Mouse (Mus musculus) cerebellum, postnatal 14 days (tissue): ENCODE results near the gene Zbp1.

Experiments used
- DNase-seq, 2 experiments: peaks; one replicate each; pipeline ENCODE4 v3.0.0; 2021; ENCODE audit warnings: mixed read lengths in 2 of 2

The Zbp1 gene

DNA sequence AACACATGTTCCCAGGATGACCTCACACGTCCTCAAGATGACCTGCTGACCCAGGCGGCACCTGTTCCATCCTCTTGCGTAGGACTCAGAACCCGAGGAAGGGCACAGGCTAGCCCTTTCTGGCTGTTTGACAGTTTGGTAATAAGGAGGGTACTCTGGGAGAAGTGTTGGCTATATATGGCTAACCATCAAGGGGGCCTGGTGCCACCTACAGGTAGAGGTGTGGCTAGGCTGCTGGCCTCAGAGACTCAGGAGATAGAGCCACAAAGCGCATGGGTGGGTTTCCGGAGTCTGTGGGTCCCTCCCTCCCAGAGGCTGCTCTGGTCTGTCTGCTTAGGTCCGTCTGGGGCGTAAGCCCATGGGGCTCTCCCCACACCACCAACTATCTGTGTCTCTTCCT lies 28.0 kb upstream of the Zbp1 start:
- no peak for DNase-seq

DNA sequence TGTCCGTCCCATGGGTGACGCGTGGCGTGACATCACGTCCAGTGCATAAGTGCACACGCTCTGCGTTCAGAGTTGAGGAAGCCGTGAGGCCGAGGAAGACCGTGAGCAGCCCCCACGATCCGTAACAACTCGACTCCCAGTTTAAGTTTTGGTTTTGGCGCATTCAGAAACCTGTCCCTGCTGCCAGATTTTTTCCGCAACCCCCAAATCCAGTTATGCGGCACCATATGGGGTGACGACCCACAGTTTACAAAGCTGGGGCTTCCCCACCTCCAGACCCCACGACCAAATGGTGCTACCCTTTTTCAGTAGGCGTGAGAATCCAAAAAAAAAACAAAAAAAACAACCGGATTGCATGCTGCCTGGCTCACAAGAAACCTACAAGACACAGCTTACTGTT lies 26.5 kb upstream of the Zbp1 start:
- DNase-seq, result no peak

DNA sequence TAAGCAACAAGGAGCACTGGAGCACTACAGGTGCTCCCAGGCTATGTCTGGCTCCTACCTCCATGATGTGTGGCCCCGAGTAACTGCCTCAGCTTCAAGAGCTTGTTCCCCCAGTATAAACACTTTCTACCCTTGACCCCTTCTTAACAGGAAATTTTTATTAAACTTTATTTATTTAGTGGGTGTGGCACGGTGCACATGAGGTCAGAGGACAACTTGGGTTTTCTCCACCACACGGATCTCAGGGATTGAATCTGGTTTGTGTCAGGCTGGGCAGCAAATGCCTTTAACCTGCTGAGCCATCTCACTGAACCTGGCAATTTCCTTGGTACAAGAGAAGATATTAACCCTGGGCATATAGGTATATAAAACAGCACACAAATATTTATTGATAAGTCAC lies 25.4 kb upstream of the Zbp1 start:
- DNase-seq, result no peak

DNA sequence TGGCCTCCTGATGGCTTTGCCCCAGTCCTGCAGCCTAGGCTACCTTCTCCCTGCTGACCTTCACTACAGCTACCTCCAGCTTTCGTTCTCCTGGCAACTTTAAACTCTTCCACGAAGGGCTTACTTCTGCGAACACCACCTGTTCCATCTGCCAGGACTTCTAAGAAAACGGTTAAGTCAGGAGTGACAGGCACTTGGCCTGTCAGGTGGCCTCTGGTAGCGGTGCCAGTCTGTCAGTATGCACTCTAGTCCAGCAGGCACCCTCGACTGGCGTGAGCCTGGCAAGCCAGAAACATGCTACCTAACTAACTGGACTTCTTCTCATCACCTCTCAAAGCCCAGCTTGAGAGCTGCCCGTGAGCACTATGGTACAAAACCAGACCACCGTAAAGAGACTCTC lies 24.9 kb upstream of the Zbp1 start:
- DNase-seq, result no peak

DNA sequence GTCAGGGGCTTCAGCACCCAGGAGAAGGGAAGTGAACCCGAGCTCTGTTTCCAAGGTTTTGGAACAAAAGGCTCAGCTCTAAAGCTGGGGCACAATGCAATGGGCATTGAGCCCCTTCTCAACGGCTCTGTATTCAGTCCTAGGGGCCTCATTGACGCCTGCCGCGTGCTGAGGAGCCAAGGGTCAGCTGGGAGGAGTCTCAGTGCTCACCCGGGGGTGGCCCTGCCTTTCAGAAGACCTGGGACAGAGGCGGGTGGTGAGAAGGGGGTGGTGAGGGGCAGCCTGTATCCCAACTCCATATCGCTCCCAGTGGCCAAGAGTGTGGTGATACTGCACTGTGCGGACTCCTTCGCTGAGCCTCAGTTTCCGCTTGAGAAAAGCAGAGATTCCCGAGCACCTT lies 24.2 kb upstream of the Zbp1 start:
- DNase-seq, result no peak

DNA sequence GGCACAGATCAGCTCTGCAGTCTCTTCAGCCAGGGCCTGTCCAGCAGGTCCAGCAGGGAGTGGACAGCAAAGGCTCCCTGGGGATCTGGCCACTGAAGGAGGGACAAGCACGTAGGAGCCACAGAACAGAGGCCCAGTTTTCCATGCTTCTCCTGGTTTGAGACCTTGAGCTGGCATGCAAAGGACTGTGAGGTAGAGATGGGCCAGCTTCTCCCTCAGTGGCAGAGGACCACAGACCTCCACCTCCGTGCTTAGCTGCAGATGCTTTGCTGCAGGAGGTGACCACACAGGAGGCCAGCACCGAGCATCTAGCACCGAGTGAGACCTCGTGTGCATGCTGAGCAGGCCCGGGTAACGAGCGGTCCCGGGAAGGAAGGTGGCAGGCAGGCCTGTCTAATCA lies 22.0 kb upstream of the Zbp1 start:
- DNase-seq, result no peak

DNA sequence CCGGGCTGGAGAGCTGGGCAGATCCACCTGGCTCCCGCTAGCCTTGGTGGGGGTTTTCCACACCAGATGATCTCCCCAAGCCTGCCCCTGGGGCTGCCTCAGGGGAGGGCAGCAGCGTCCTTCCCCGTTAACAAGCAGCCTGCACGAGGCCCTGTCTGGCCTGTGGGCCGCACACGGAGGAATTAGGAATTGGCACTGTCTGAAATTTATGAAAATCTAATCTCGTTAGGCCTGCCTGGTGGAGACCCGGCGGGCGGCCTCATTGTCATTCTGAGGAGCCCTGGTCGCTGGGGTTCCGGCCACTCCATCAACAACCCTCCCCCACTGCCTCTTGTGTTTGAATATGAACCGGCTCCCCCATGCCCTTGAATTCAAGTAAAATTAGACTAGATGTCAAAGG lies 19.8 kb upstream of the Zbp1 start:
- DNase-seq, result no peak

DNA sequence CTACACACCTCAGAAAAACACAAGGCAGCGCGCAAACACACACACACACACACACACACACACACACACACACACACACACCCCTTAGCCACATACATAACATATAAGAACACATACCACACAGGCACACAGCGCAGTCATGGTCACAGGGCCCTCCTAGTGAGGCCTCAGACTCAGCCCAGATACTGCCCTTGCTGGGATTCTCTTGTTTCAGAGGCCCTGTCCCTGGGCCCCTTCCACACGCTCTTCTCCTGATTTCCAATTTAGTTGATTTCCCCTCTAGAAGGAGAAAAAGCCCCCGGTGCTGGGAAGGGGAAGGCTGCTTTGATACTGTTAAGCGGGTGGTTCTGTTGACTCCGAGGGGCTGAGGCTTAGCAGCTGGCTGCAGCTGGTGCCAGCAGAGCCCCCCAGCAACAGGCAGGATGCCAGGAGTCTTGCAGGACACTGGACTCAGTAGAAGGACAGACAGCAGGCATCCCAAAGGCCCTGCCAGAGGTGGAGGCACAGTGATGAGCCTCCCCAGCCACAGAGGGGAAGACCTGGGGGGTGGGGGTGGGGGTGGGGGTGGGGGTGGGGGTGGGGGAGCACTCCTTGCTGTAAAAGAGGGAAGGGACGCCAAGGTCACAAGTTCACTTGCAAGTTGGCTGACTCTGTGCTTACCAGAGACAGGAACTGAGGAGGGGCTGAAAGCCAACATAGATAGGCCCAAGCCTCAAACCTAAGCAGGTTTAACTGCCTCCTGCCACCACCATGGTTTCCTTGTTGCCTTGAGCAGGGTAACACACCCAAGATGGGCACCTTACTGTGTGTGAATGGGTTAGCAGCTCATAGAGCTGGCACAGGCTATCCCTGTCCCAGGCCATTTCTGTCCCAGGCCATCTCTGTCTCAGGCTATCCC lies 17.0 kb upstream of the Zbp1 start:
- no peak for DNase-seq

DNA sequence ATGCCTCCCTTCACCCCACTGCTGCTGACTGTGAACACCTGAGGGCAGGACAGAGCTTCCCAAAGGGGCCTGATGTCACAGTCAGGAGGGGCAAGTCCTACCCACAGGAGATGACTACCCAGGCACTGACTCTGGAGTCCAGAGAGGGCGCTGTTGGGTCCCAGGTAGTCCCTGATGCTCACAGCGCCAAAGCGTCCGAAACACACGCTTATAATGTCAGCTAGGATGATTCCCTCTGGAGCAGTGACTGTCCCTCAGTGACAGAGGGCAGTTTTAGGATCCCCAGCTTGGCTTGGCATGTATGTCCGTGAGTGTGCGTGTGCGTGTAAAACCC lies 14.0 kb upstream of the Zbp1 start:
- peak; percentile 34 to 63 for DNase-seq

DNA sequence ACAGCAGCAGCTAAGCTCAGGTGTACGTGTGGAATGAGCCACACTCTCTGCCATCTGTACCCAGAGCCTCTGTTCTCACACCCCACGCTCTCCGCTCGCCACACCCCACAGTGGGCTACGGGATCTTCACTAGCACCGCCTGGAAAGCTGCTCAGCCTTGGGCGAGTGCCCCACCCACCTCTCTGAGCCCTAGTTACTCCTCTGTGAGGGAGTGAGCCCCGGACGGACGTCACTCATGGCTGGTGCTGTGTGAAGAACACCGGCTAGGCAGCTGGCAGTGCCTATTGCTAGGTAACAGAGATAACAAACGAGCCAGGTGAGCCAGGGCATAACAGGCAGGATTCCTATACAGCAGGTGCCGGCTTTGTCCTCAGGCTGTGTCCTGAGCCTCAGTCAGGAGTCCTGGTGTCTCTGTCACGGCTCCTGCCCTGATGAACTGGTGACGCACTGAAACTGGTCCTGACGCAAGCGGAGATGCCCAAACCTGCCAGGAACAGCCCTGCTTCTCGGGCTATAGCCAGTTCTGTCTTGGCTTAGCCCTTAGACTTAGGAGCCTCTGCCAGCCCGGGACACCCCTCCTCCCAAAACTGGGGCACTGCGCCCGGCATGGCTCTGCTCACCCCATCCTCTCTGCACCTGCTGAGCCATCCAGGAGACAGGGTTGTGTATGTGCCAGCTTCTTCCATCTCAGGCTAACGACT lies 13.5 kb upstream of the Zbp1 start:
- DNase-seq, result peak in 1 of 2 experiments; percentile 35

DNA sequence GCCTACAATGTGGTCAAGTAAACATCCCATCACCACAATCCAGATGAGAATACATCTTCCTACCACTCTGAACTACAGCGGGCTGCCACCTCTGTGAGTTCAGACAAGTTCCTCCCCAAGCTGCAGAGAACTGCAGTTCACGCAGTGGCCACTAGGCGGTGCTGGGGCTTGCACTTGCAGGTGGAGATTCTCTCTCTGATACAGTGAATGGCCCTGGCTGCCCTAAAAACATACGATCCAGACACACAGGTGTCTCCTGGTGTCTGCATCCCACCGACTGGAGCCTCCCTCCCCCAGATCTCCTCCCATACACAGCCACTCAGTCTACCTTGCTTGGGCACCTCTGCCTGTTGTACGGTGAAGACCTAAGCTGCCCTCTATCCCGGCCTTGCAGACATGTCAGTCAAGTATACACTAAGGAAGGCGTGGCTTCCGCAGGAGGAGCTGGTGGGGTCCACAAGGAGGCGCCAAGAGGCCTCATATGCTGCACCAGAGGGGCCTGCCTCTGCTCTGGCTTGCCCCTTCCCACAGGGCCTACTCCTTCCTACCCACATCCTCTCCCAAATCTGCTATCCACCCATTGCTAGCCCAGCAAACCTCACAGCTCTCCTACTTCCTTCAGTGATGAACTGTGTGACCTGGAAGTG lies 11.0 kb upstream of the Zbp1 start:
- DNase-seq, result peak; percentile 95 to 98

DNA sequence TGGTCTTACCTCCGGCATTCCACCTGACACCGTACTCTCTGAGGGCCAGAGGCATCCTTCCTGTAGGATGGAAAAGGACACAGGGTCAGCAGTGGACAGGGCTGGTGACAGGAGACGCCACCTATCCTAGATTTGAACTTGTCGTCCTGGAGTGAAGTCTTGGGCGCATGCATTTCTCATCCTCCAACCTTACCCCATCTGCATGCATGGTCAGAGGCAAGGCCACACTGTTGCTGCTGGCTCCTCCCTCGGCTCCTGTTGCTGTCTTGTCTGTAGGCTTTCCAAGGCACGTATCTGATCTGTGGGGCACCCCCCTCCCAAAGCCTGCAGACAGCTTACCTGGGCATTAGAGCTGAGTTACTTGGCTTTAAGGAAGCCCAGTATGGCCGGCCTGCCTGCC lies 9.8 kb upstream of the Zbp1 start:
- DNase-seq, result no peak

DNA sequence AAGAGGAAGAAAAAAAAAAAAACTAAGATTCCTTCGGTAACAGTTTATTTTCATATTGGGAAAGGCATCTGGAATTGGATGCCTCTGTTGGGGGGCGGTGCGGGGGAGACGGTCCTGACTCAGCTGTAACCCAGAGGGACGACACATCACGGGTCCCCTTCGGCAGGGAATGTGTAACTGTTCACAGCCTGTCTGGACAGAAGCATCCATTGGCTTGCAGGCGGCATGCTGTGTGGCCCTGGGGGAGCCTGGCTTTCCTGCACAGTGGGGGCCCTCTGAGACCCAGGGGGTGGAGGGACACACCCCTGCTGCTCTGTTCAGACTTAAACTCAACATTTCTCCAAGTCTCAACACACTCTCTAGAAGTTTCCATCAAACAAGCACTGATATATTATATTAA lies 8.1 kb upstream of the Zbp1 start:
- DNase-seq, result no peak

DNA sequence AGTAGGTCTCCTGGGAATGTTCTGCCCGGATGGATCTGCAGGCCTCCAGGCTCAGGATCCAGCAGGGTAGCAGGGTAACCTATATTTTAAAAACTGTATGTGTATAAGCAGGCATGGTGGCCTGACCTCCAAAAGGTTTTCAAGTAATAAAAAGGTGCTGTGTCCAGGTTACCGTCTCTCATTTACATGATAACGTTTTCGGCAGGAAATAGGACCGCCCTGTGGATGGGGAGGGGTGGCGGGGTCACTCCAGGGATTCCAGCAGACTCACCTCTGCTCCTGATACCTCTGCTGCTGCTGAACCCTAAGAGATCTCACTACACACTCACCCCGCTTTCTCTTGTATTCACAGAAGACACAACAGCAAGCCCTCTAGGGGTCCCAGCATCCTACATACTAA lies 7.2 kb upstream of the Zbp1 start:
- no peak for DNase-seq

DNA sequence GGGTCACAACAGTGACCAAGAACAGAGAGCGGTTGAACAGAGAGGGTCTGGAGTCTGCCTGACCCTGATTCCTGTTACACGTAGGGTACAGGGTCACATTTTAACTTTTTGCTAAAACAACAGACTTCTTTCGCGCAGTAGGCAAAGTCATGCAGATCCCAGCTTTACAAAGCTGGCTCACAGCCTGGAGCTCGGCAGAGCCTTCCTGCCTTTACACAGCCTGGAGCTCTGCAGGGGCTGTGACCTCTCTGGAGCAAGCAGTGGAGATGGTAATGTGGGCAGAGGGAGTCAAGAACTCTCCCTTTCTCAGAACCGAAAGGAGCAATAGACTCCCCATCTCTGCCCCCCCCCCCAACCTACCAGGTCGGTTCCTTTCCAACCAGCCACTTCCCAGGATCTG lies 6.1 kb upstream of the Zbp1 start:
- no peak for DNase-seq

DNA sequence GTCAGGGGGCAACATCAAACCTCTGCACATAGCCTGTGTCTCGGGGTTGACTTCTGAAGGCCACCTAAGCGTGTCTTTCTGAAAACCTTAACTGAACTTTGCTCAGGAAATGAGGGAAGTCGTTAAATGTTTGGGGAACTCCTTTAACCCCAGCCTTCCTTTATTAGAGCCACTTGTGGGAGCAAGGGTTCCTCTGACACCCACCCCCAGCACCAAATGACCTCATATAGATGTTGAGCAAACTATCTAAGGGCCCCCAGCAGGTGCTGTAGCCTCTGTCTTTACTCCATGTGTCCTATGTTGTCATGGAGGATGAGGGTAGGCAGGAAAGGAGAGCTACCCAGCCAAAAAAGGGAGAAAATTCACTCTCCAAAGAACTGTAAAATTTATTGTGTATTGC lies 5.4 kb upstream of the Zbp1 start:
- DNase-seq, result no peak

DNA sequence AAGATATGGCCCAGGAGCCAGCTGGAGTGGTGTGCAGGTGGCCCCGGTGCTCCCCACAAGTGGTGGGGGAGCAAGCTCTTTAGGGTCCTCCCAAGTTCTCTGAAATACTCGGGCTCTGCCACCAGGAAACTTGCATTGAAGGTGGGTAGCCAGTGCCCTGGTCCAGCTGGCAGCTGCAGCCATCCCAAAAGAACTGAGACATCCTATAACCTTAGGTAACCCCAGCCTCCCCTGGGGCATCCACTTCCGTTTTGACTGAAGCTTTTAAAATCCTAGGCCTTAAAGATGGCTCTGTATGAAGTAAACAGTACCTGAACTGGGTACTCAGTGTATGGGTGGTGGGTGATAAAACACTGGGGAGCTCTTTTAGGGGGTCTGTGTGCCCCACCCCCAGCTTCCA lies 4.8 kb upstream of the Zbp1 start:
- DNase-seq, result no peak

DNA sequence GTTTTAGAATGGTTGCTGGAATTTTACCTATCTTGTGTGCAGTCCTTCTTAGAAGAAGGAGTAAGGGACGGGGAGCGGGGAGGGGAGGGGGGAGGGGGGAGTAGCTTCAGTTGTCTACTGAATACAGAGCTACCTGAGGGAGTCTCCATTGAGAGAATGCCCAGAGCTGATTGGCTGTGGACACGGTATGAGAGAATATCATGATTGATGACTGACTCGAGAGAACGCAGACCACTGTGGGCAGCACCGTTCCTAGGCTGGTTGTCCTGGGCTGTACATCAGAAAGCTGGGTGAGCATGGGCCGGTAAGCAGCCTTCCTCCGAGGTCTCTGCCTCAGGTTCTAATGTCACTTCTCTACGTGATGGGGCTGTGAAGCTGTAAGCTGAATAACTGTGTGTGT lies 2.0 kb upstream of the Zbp1 start:
- DNase-seq, result no peak

DNA sequence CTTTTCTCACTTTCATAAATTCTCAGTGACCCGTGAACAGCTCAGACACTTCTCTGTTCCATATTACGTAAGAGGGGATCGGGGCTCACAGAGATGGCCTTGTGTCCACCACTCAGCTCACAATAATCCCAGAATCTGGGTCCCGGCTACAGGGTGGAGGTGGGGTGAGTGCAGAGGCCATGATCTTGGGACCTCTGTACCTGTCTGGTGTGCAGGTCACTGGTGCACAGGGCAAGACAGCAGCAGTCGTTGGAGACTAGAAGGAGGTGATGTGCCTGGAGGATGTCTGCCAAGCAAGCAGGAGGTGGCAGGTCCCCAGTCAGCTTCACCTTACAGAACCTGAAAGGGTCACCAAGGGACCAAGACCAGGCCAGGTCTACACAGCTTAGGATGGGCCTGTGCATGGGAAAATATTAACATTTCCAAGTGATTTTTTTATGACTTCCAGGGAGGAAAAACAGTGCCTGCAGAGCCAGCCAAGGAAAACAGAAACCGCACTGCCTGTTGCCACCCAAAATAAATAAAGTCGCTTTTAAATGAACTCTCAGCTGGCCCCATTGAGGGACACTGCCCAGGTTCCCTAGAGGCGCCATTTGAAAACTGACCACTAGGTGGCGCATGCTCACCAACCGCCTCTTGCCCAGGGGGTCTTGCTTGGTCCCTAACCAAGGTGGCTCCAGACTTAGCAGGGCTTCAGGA lies 682 bp upstream of the Zbp1 start:
- no peak for DNase-seq

DNA sequence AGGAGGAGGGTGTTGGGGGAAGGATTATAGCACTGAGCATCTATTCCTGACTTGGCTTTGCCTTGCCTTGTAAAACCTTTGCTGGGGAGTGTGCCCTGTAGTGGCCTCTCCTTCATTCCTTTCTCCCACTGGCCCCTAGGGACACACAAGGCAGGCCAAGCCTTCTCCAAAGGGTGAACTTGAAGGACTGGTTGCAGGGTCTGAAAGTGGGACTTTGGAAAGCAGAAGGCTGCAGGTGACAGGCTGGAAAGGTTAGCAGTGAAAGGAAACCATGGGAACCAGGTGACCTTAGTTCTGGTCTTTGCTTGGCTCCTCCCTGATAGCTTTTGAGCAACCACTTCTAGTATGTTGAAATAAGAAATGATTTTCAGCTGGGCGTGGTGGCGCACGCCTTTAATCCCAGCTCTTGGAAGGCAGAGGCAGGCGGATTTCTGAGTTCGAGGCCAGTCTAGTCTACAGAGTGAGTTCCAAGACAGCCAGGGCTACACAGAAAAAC lies 912 bp downstream of the Zbp1 start:
- DNase-seq, result no peak

DNA sequence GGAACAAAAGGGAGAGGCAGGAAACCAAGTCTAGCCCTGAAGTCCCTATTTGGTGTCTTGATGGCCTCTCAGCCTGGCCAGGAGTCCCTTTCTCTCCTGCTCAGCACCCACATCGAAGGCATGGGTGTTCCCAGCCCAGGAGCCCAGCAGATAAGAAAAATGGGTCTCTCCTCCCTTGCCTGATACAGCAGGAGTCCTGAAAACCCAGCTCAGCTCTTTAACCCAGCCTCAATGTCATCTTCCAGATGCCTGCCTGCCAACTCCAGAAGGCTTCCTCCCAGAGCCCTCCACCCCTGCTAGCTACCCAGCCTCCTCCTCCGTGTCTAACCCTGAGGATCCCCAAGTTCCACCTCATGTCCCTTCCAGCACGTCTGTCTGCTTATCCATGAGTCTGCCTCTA lies 1.5 kb downstream of the Zbp1 start:
- no peak for DNase-seq

DNA sequence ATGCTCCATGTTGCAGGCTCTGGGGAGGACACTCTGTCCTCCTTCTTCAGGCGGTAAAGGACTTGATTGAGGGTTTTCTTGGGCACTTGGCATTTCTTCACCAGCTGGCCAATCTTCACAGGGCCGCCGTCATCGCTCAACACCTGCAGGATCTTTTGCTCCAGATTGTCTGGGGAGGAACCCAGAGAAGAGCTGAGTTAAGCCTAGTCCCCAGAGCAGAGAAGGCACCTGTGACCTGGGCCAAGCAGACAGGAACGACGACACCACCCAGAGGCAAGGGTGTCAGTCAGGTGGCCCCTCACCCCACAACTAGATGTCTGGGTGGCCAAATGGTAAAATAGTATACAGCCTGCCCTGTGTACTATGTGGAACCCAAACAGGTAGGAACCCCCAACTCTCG lies 1.9 kb downstream of the Zbp1 start:
- no peak for DNase-seq

DNA sequence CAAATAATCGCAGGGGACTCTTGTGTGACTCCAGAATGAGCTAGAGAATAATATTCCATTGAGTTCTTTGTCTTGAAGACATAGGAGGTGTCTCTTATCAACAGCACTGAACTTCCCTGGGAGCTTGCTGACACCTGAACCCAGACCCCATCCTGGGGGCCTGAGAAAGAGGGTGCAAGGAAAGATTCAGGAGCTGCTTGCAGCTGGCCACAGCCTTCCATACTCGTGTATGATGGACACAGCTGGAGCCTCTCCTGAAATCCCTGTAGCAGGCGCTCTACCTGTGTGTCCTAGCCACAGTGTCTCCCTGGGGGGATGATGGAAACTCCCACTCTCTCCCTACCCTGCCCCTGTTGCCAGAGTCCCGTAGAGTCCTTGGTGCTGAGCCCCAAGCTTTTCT lies 6.5 kb downstream of the Zbp1 start:
- DNase-seq, result no peak
